Comparison of ENCODE assay signal across 13 mouse cellular contexts in the genomic region with DNA sequence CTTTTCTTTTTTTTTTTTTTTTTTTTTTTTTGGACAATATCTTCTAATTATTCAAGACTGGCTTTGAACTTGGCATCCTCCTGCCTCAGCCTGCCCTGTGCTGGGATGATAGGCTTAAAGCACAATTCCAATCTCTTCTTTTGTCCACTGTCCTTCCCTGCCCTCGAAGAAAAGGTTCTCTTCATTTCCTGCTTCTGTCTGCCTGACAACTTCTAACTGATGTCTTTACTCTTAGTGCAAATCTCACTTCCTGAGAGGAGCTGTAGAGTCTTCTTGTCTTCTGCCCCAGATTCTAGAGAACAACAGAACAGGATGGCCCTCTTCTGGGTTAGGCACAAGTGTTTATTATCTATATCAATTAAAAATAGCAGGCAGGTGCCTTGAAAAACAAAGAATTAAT.
"Had no signal": no experiment of that assay in that cellular context is flagged by ENCODE, and none has a peak within 500 bp of the region (broad histone marks: within the 10 kb centered on the region; RNA-seq: fewer than 3 reads in every experiment).

No protein-coding gene starts in this region.

- ATAC-seq: midbrain, embryonic 16.5 days had no signal

- H3K4me2 ChIP-seq: lung, embryonic 14.5 days; midbrain, embryonic 12.5 days; neural tube, embryonic 12.5 days had no signal

- H3K27ac ChIP-seq: midbrain, embryonic 10.5 days; midbrain, embryonic 12.5 days; neural tube, embryonic 12.5 days had no signal

- H3K4me3 ChIP-seq: midbrain, embryonic 10.5 days; midbrain, embryonic 12.5 days; neural tube, embryonic 12.5 days had no signal

- H3K27me3 ChIP-seq: midbrain, embryonic 12.5 days; neural tube, embryonic 12.5 days had no signal

- DNase-seq: lung, adult 18-20 months; lung, embryonic 14.5 days; lung, postnatal 10 days; lung, postnatal 4 days; midbrain, embryonic 14.5 days; right cerebral cortex, postnatal 14 days; thymus, adult 18-20 months; thymus, postnatal 14 days; thymus, postnatal 36 days had no signal

- H3K36me3 ChIP-seq: midbrain, embryonic 12.5 days; neural tube, embryonic 12.5 days had no signal
